Mouse (Mus musculus) heart, adult 2 months (tissue): ENCODE measurements around the gene Sh3bgrl3.

Experiments used
- CTCF ChIP-seq: fragments of 200-600 bp; IDR thresholded peaks from 2 replicates; pipeline ENCODE4 v1.8.1; 2022; ENCODE audit warnings: antibody characterized with exemption, mild to moderate bottlenecking, moderate library complexity
- EP300 ChIP-seq: fragments of 200-500 bp; IDR thresholded peaks from 2 replicates; pipeline ENCODE4 v1.6.1; 2011; ENCODE audit warnings: low read depth, low read length, control low read depth; ENCODE audit not compliant: insufficient read depth
- POLR2A ChIP-seq: fragments of 200-500 bp; IDR thresholded peaks from 2 replicates; pipeline ENCODE4 v1.6.1; 2011; ENCODE audit warnings: mild to moderate bottlenecking, low read depth, low read length, control low read depth; ENCODE audit not compliant: insufficient read depth

- no peak for TF ChIP-seq POLR2A
- TF ChIP-seq CTCF = no peak
- TF ChIP-seq EP300 = no peak
These were observed 6.3 kb downstream of the Sh3bgrl3 start for GRCm38 (mm10) chr4:134122281-134122680.
